Mouse (Mus musculus): ENCODE results near the gene Themis3.

DNA sequence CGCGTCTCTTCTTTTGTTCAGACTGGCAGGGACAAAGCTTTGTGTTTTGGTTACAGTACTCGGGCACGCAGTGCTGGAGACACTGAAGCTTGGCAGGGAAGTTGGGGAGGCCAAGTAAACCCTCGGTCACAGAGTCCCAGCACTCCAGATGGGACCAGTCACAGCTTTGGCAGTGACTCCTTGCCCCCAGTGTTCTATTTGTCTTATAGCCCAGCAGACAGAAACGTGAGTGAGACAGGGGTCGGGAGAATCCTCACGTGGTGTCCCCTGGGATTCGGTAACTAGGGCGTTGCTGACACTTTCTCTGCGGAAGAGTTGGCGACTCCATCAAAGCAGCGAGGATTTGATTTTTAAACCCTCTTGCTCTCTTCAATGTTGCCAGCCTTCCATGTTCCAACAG is 8.3 kb downstream of the Themis3 start:
- no peak for TF ChIP-seq GATA1 (IDR thresholded peaks at IDR 0.05; ENCODE audit: low read length)
- TF ChIP-seq TAL1 (IDR thresholded peaks at IDR 0.05; ENCODE audit: low read length) = no peak

Data from erythroblast, embryonic 14.5 days (primary cell).